Mouse (Mus musculus): ENCODE measurements around the gene Lrrc74a.

The Lrrc74a gene

DNA sequence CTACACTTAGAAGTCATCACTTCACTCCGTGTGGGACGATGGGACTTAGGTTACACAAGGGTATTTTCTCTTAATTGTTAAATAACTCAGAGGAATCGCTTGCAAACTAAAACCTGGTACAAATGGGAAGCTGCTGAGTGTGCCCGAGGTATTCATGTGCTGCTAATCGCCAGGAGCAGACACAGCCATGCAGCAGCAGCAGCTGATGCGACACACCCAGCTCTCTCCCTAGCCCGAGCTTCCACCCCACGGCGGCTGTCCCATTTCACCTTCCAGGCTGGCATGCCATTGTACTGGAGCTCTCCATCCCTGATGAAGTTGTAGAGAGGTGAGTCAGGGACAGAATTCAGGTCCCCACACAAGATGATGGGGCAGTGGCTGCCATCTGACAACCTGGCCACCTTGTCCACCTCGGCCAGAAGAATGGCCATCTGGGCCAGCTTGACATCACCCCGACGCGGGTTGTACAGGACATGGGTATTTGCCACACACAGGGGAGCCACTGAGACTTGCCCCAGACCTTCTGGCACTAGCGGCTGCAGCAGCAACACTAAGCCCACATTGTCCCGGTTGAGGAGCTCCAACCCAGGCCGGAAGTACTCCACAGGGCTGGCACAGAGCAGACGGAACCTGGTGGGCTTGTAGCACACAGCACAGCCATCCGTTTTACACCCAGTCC is 14.1 kb upstream of the Lrrc74a start:
- DNase-seq (ENCODE audit: low spot score in 2 of 2), result no peak

DNA sequence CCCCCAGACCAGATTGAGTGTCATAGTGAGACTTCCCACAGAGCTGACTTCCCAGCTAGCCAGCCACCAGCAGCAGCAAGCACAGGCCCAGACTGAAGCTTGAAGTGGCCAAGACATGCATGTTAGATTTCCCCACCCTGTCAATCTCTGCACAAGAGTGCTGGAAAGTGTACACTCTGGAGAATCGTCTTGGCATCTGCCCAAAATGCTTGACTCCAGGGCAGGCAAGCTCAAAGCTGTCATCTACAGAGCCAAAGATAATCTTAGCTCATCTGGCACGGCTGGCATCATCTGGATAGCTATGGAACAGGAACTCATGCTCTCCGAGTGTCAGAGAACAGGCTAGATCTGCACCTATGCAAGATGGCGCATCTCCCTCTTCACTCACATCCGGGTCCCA is 12.7 kb upstream of the Lrrc74a start:
- no peak for DNase-seq (ENCODE audit: low spot score in 2 of 2)

DNA sequence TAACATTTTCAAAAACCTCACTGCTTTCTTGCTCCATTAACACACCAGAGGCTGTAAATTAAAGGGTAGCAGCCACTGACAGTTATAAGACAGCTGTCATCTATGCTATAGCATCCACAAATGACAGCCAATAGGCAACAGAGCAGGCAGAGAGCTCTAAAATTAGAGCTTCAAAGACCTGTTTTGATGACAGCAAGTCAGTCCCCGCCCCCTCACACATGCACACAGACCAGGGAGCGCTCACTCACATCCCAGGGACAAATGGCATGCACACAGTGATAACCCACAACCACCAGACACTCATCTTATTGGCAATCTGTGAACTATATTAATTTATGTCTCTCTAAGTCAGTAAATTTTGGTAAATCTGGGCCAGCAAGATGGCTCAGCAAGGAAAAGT is 9.9 kb upstream of the Lrrc74a start:
- no peak for DNase-seq (ENCODE audit: low spot score in 2 of 2)

DNA sequence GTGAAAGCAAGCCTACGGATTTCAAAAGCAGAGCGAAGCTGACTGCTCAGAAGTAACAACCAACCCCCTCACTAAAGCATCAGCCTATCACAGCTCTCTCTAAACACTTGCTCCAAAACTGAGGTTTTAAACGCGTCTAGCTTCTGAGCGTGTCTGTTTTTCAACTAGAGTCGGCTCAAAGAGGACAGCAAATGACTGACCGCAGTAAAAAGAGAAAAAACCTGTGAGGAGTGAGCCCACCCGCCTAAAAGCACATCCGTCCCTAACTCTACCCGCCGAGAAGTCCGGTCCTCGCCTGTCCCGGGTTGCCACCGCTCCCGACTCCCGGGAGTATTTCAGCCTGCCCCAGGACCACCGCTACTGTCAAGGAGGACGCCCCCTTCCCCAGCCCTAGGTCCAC is 8.5 kb upstream of the Lrrc74a start:
- peak; percentile 40 to 42 for DNase-seq (ENCODE audit: low spot score in 2 of 2)

DNA sequence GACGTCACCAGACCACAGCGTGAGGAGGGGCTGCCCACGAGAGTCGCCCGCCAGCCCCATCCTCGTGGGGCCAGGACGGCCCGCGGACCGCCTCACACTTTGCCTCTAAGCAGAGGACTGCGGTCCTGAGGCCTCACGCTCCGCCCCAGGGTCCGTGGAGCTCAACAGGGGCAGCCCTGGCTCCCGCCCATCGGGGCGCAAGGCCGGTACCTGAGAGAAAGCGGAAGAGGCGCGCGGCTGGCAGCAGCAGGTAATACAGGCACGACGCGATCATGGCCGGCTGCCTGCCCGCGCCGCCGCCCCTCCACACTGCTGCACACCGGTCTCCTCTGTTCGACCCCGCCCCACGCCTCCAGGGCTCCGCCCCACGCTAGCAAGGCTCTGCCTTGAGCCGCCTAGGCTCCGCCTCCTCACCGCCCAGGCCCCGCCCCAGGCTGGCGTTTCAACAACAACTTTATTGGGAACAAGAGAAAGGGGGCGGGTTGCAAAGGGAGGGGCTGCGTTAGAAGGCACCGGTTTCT is 8.0 kb upstream of the Lrrc74a start, which contains the start of gene Angel1:
Gene Angel1 (minus strand): TSS at position 341 of the 521 bp plus-strand sequence.
- DNase-seq (ENCODE audit: low spot score in 2 of 2), result peak; percentile 91 to 94

DNA sequence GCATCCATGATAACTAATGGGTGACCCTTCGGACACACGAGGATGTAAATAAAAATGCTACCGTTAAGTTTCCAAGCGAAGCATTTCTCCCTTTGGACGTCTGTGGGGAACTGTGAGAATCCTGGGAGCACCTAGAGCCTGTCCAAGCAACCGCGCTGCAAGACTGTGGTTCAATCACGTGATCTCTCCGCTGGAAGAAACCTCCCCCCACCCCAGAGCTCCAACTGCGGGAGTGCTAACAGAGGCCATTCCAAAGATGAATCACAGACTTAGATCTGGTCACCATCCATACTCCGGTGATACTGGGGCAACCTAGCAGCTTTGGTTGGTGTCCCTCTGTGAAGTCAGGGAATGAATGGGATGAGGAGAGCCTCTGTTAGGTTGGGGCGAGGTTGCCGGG is 26.9 kb downstream of the Lrrc74a start:
- no peak for DNase-seq (ENCODE audit: low spot score in 2 of 2)

DNA sequence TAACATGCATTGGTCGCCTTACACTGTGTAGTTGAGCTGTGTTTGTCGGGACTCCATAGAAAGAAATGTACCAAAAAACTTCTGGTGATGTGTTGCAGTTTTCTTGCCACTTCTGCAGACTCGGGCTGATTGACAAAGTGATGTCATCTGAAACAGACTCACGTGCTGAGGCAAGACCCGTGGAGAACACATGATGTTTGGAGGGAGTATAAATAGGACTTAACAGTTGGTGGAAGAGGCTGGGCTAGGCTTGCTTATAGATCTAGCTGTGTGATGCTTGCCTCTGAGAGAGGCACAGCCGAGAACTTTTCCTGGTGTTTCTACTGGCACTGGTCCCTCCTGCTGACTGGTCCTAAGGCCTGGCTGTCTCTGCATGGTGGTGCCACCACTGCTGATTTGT is 29.9 kb downstream of the Lrrc74a start:
- DNase-seq (ENCODE audit: low spot score in 2 of 2), result no peak

DNA sequence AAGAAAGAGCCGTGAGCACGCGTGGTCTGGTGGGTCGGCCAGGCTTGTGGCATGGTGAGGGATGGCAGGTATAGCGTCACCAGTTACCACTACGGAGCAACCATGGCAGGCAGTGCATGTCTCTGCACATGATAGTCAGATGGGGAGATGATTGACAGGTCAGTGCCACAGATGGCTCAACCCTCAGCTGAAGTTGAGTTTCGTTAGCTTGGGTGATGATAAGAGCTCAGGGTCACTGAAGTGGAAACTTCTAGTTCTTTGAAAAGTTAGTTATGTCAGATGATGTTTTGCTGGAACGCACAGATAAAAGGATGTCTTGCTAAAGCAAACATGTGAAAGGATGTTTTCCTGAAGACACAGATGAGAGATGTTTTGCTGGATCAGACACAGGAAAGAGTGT is 32.3 kb downstream of the Lrrc74a start:
- DNase-seq (ENCODE audit: low spot score in 2 of 2), result no peak

DNA sequence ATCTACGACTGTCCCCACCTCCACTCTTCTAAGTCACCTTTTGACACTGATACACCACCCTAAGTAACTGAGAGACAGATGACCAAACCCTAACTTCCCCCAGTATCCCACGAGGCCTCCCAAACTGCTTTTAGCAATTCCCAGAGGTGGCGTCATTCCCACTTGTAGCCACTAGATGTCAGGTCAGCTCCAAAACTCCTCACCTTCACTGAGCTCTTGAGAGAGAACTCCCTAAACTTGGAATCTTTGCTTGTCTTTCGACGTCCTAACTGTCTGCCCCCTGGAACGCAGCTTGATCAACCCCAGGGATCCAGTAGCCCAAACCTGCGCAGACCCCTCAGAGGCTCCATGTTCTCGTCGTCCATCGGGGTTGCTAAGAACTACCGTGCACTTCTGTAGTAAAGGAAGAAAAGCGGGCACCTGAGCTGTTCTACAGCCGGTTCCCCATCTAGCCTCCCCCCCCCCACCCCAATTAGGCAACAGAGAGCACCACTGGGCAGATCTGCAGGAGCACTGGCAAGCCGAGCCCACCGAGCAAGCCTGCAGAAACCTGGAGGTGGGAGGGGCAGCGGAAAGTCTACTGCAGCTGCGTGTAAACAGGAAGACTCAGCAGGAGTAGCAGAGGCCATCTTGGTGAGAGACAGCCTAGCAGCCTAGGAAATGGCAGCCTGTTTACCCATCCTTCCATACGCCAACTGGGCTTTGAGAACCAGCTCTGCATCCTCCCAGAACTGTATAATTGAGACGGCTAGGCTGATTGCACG is 33.9 kb downstream of the Lrrc74a start:
- peak; percentile 53 to 68 for DNase-seq (ENCODE audit: low spot score in 2 of 2)

DNA sequence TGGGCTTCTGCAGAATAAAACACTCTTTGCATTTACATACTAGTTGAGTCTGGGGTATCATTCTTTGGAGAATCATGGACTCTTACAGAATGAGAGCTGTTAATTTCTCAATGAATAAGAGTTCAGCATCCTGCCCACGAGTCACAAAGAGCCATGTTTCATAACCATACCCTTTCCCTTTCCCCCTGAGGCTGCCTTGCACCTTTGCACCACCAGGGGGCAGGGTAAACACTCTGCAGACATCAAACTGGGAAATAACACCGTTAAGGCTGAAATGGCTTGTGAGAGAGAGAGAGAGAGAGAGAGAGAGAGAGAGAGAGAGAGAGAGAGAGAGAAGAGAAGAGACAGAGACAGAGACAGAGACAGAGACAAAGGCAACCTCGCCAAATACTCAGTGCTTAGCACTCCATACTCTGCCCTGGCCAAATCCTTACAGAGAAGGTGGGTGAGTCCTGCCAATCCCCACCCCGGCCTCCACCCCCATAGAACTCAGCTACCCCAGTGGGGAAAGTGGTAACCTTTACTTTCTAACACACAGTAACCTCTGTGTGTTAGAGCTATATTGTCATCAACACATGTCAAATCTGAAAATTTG is 34.9 kb downstream of the Lrrc74a start:
- DNase-seq (ENCODE audit: low spot score in 2 of 2), result peak; percentile 90 to 91

DNA sequence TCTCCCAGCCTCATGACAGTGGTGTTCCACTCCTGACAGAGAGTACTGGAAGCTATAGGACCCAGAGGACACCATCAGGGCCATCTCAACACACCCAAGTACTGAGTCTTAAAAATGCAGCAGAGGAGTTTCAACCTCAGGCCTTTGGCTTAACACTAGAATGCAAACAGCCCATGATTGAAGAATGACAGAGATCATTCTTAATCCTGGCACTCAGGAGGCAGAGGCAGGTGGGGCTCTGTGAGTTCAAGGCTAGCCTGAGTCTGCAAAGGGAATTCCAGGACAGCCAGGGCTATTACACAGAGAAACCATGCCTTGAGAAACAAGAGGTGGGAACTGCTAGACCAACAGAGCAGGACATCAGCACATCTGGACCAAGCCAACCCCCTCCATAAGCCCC is 35.6 kb downstream of the Lrrc74a start:
- no peak for DNase-seq (ENCODE audit: low spot score in 2 of 2)

DNA sequence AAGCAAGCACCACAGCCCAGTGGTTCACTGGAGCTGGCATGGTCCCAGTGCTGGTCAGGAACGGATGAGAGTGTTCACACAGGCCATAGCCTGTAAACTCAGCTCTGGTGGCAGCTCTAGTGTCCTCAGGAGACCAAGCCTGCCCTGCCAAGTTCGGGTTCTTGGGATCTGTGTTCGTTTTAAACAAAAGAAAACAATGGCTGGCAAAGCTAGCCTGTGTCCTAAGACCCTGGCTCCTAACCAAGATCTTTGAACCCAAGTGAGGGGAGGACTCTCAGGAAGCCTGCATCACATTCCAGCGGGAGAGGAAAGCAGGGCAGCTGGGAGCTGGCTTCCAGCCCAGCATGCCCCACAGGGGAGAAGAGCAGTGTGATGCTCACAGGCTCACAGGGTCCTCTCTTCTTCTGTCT is 36.1 kb downstream of the Lrrc74a start:
- DNase-seq (ENCODE audit: low spot score in 2 of 2), result peak; percentile 26 to 42

DNA sequence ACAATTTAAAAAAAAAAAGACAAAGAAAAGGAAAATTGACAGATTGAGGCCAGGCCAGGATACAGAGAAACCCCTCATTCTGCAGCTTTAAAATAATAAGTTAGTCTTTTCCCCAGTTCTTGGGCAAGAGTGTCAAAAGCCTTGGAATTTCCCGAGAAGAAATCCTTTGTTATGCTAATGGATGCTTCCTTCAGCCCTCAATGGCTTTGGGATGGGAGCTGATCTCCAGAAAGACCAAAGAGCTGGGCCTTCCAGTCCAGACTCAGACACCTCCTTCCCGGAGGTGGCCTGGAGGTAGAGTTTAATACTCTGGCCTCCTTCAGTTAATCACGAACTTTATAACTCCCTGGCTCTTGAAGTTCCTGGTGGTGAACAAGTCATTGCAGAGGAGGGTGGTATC is 36.8 kb downstream of the Lrrc74a start:
- DNase-seq (ENCODE audit: low spot score in 2 of 2), result no peak

DNA sequence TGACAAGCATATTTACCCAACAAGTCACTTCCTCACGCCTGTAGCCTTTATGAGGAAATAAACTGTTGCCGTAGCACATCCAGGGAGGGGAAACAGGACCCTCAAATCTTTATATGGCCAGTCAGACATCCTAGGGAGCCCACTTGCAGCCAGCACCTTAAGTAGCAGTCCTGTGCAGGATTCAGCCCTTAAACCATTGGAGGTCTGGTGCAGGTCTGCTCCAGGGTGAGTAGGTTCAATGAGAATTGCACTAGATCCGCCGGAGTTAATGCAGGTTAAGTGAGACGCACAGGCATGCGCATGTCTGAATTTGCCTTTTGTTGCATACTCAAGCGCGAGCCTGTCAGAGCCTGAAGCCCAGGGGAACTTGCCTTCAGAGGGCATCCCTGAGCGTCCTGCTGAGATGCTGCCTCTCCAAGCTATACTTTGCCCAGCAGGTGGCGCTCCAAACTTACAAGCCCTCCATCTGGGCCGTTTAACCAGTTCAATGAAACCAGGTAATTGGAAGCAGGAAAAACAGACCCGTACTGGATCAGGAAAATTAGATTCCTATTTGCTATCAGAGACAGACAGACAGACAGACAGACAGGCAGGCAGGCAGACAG is 37.8 kb downstream of the Lrrc74a start:
- peak; percentile 92 to 95 for DNase-seq (ENCODE audit: low spot score in 2 of 2)

DNA sequence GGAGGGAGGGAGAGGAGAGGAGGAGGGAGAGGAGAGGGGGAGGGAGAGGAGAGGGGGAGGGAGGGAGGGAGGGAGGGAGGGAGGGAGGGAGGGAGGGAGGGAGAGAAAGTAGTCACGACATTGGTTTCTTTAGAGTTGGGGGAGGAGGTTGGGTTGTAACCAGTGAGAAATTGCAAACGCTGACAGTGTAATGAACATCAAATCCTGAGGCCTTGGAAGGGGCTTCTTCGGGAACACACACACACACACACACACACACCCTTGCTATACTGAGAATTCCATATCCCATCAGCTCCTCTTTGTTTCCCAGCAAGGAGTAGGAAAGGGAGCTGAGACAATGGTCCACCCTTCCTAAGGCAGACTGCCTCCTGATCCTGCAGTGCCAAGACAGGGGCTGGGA is 38.4 kb downstream of the Lrrc74a start:
- no peak for DNase-seq (ENCODE audit: low spot score in 2 of 2)

DNA sequence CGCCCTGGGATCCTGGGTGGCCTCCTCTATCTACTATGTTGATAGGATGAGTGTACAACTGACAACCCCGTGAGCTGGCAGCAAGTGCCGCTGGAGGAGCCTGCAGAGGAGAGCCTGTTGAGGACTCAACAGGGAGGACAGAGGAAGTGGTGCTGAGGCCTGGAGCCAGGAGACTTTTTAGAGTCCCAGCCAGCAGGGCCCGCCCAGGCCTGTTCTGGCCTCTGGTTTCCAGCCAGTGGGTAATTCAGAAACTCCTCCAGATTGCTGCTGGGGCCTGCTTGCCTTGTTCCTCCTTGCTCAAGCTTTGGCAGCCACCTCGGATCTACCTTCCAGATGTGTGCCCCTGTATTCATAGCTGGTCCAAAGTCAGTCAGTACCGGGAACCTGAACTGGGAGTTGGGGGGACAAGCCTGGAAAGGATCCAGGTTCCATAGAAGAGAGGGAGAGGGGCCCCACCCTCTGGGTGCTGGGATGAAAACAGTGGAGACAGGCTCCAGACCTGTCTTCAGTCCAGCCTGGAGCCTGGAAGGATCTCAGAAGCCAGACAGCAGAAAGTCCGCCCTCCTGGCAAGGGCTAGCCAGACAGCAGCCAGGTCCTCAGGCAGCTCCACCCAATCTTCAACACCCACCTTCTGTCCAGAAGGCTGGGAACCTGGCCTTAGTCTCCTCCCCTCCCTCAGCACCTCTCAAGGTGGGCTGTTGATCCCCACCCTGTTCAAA is 41.6 kb downstream of the Lrrc74a start:
- no peak for DNase-seq (ENCODE audit: low spot score in 2 of 2)

DNA sequence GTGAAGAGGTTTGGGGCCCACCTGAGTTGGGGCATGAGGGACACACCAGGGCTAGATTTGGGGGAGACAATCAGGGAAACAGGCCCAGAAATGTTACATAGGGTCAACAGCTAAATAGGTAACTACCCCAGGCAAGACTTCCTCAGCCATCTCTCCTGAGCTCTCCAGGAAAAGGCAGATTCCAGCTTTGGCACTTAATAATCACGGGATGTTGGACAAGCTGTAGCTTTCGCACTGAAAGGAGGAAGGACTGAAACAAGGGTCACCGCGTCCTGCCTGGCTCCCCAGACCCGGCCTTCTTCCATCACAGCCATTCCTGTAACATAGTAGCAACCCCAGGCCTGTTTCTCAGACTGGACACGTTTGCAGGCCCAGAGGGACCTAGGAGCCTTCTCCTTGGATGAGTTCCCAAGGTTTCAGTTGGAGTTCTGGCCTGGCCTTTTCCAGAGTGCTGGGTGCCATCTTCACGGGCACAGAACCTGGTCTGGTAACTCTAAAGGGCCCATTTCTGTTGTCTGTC is 42.2 kb downstream of the Lrrc74a start:
- no peak for DNase-seq (ENCODE audit: low spot score in 2 of 2)

DNA sequence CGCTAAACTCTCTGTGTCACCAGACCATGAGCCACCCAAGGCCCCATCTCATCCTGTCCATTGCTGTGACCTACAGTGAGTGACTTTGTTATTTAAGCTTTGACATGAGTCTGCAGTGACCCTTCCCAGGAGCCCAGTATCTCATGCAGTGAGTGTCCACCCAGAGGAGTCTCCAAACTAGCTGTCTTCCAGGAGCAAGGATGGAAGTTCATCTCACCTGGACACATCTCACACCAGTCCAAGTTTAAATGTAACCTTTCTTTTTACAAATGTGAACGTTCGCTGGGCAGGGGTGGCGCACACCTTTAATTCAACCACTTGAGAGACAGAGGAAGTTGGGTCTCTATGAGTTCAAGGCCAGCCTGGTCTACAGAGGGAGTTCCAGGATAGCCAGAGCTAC is 44.4 kb downstream of the Lrrc74a start:
- no peak for DNase-seq (ENCODE audit: low spot score in 2 of 2)

DNA sequence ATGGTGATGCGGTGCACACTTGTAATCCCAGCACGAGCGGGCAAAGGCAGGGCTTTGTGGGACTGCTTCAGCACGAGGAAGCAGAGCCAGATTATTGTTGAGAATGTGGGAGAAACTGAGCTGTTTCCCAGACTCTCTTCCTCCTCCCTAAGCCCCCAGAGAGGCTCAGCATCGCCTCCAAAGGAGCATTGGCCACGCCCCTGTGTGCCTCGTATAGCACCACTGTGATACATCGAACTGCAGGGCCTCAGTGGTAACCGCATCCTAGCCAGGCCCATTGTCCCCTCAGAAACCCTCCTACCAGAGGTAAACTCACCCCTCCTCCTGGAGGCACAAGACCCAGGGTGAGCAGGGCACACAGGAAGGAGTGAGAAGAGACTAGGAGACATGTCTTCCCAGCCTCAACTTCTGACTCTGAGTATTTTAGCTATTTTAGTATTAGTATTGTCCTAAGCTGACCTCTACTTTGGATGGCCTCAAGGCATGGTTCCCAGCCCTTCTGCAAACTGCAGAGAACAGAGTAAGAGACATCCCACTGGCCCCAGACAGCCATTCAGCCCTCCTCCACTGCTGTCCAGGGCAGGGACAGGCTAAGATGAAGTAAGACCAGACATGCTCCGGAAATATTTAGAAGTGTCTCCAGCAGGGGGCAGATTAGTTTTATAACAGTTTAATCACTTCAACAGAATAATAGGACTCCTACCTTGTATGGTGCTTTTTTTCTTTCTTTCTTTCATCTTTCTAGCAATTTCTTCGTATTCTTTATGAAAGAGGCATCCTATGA is 45.2 kb downstream of the Lrrc74a start:
- no peak for DNase-seq (ENCODE audit: low spot score in 2 of 2)

DNA sequence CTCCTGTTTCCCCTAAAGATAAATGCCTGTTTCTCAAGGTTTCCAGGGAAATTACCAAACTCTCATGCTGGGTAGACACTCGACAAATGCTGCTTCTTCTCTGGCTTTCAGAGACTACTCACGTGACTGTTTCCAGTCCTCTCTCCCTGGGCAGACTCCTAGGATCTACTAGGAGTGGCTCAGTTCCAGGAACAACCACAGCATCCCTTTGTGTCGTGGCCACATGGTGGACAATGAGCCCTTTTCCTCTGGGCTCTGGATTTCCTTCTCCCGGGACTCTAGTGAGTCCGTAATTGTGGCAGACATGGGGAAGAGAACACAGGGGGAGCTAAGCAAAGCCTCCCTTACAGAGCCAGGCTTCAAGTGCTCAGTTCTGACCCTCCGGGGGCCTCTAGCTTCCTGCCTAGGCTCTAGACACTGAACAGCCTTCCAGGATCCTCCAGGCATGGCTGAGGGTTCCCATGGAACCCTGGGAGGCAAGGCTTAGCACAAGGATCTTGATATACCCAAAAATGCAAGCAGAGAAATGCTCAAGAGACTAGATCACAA is 47.6 kb downstream of the Lrrc74a start:
- DNase-seq (ENCODE audit: low spot score in 2 of 2), result no peak
